Mouse (Mus musculus) hindbrain, postnatal 0 days (tissue): Measurements from ENCODE around the gene Cpne4. TPM values are rescaled to one million over a fixed set of nuclear protein-coding genes. Genes with fewer than 3 reads are reported as not detected.

Source experiments
- ATAC-seq: fragments of 200-750 bp; cut with Nextera tagmentation; 2 replicates; pipeline ENCODE4 v1.8.0; 2017; ENCODE audit warnings: mild to moderate bottlenecking, moderate TSS enrichment, moderate library complexity
- DNase-seq: peaks from one replicate; pipeline ENCODE4 v3.0.0-alpha.2; 2015; ENCODE audit warnings: low spot score
- H3K27ac ChIP-seq: fragments of 300-500 bp; sonication (generic); 2 replicates; pipeline ENCODE4 v1.5.1; 2014; ENCODE audit warnings: mild to moderate bottlenecking
- H3K27me3 ChIP-seq: fragments of 300-500 bp; sonication (generic); 2 replicates; pipeline ENCODE4 v1.6.1; 2014; ENCODE audit warnings: low read length, mixed read lengths; ENCODE audit not compliant: insufficient read depth
- H3K36me3 ChIP-seq: fragments of 300-500 bp; sonication (generic); 2 replicates; pipeline ENCODE4 v1.6.1; 2014; ENCODE audit warnings: low read length, mixed read lengths; ENCODE audit not compliant: insufficient read depth
- H3K4me1 ChIP-seq: fragments of 300-500 bp; sonication (generic); 2 replicates; pipeline ENCODE4 v1.6.1; 2014; ENCODE audit warnings: antibody characterized with exemption, low read length, mixed read lengths; ENCODE audit not compliant: insufficient read depth
- H3K4me2 ChIP-seq: fragments of 300-500 bp; sonication (generic); 2 replicates; pipeline ENCODE4 v1.6.1; 2014; ENCODE audit warnings: low read depth, mild to moderate bottlenecking, low read length, moderate library complexity, mixed read lengths
- H3K4me3 ChIP-seq: fragments of 300-500 bp; sonication (generic); 2 replicates; pipeline ENCODE4 v1.5.1; 2014; ENCODE audit warnings: low read length
- H3K9ac ChIP-seq: fragments of 300-500 bp; sonication (generic); replicated peaks from 2 replicates; pipeline ENCODE4 v1.6.1; 2014; ENCODE audit warnings: mild to moderate bottlenecking, low read length, moderate library complexity, mixed read lengths
- H3K9me3 ChIP-seq: fragments of 300-500 bp; sonication (generic); 2 replicates; pipeline ENCODE4 v1.6.1; 2016; ENCODE audit warnings: low read length, mixed read lengths
- CTCF ChIP-seq: IDR thresholded peaks from 2 replicates; pipeline ENCODE4 v1.5.1; 2016; ENCODE audit warnings: antibody characterized with exemption, control low read depth, low read depth
- WGBS: fragments of 180-500 bp; shearing (Covaris S2); extraction: QIAGEN DNeasy Blood & Tissue Kit; methylation state at CpG from one replicate; pipeline ENCODE4 v1.1.7; 2014; 5-methylcytosine and 5-hydroxymethylcytosine counted together
- polyA plus RNA-seq: library from polyadenylated mRNA; unstranded; fragments of >200 nt; fragmentation: Nextera tagmentation; extraction: Ambion mirVana; gene quantifications from 2 replicates; pipeline ENCODE4 v1.2.1, GENCODE M21; 2015
- total RNA-seq: library from RNA; depleted of rRNA; stranded (reverse); fragments of >200 nt; gene quantifications from 2 replicates; pipeline ENCODE4 v1.2.3, GENCODE M21; 2014

The Cpne4 gene
- total and polyA plus RNA-seq, 2 experiments from 2014 or later: 10.9 to 19.3 TPM

DNA sequence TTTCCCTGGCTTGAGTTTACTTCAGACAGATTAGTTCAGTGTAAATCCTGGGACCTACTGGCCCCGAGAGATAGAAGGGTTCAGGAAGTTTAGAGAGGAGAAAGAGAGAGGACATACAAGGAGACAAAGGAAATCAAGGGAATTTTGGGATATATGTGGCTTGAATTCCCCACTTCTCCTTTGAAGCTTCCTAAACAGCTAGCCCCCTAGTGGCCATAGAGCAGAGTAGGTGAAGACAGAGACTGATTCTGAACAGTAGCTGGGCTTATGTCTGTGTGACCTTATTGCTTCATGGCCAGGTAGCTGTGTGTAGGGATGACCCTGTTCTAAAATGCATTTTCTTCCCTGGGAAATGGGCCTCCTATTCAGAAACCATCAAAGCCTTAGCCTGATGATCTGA lies 129.6 kb downstream of the Cpne4 start:
- peak; percentile 66 for DNase-seq
- TF ChIP-seq CTCF: peak; percentile 80

DNA sequence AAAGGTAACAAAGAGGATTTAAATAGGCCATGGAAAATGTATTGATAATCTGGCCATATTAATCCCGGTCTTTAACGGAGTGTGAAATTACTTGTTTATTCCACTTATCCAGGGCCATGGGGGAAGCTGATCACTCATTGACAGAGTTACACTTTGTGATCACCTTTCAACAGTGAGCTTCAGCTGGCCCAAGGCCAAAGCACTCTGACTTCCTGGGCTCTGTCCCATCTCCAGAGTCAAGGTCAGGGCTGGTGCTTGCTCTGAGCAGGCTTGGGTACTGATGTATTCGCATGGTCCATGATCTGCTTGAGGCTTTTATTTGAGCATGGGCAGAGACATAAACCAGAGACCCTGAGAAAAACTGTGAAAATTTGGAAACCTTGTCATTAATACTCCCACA lies 131.5 kb downstream of the Cpne4 start:
- H3K27me3 ChIP-seq: no peaks in the 10 kb centered on the region
- no peaks in the 10 kb centered on the region for H3K36me3 ChIP-seq
- H3K4me1 ChIP-seq: no peaks in the 10 kb centered on the region
- 76% methylated on average over 3 of the region's 3 CpGs for WGBS
- H3K27ac ChIP-seq: no peak overlapping the region
- no peak overlapping the region for H3K4me2 ChIP-seq
- TF ChIP-seq CTCF: no peak
- ATAC-seq: no peak
- no peak for DNase-seq
- H3K9ac ChIP-seq: no peak overlapping the region
- H3K4me3 ChIP-seq: no peak overlapping the region
- no peaks in the 10 kb centered on the region for H3K9me3 ChIP-seq

More for the DNA sequence above, 129.6 kb downstream of the Cpne4 start:
- no peaks in the 10 kb centered on the region for H3K36me3 ChIP-seq
- 48% methylated on average over 1 of the region's 1 CpGs for WGBS
- H3K27me3 ChIP-seq: no peaks in the 10 kb centered on the region
- H3K4me3 ChIP-seq: no peak overlapping the region
- no peak overlapping the region for H3K27ac ChIP-seq
- H3K9ac ChIP-seq: no peak overlapping the region
- H3K4me1 ChIP-seq: no peaks in the 10 kb centered on the region
- no peak overlapping the region for H3K4me2 ChIP-seq
- H3K9me3 ChIP-seq: no peaks in the 10 kb centered on the region
- no peak for ATAC-seq

DNA sequence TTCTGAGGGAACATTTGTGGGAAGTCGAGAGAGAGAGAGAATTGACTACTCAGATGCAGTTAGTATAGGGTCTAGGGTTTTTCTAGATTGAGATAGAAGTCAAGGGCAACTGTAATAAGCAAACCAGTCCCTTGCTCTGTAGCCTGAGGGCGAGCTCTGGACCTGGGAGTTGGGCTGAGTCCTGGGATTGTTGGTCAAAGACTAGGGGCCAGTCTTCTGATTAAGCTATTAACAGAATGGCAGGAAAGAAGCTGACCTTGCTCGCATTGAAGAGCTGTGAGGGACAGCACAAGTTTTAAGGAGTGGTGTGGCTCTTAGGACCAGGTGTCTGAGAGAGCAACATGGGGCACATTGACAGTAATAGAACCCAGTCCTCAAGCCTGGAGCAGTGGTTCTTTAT lies 140.0 kb downstream of the Cpne4 start:
- no peak for ATAC-seq
- Histone ChIP-seq H3K4me1 (no peaks in the 10 kb centered on the region), H3K27ac (no peak overlapping the region), H3K4me2 (no peak overlapping the region), H3K4me3 (no peak overlapping the region), H3K9me3 (no peaks in the 10 kb centered on the region), H3K9ac (no peak overlapping the region), H3K27me3 (no peaks in the 10 kb centered on the region), H3K36me3 (no peaks in the 10 kb centered on the region)
- 79% methylated on average over 3 of the region's 3 CpGs for WGBS
- no peak for TF ChIP-seq CTCF
- DNase-seq: no peak

DNA sequence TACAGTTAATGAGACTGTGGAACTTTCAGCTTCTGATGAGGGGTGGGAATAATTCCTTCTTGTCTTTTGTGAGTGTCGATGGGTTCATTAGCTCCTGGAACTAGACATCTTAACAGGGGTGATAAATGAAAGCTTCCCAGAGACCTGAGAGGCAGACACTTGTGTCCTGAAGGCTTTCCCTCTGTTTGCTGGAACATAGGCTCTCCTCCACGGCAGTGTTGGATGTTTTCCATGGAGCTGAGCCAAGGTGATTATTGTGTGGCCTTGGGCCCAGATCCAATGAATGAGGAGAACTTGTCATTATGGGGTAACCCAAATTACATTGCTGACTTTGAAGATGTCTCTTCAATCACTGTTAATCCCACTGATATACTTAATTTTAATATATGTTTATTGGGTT lies 146.1 kb downstream of the Cpne4 start:
- Histone ChIP-seq H3K9ac (no peak overlapping the region), H3K4me2 (no peak overlapping the region), H3K4me1 (no peaks in the 10 kb centered on the region), H3K27me3 (no peaks in the 10 kb centered on the region), H3K9me3 (no peaks in the 10 kb centered on the region), H3K36me3 (no peaks in the 10 kb centered on the region), H3K27ac (no peak overlapping the region), H3K4me3 (no peak overlapping the region)
- no peak for TF ChIP-seq CTCF
- WGBS: 25% methylated on average over 2 of the region's 2 CpGs
- ATAC-seq (no peak), DNase-seq (peak; percentile 77)

DNA sequence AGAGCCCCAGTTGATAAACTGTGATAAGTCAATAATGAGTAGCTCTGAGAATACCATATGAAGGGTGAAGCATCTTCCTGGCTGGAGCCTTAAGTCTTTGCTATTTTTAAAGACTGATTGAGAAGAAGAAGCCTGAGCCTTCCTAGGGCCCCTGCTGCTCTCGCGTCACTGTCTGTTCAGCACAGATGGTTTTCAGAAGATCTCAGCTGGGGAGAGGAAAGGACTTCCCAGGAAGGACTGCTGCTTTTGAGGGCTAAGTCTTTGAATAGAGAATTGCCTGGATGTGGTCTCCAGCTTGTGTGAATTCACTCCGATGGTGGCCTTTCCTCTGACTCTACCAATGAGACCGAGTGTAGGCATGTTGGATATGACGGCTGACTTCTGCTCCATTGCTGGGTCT lies 163.7 kb downstream of the Cpne4 start:
- 88% methylated on average over 5 of the region's 5 CpGs for WGBS
- Histone ChIP-seq H3K4me2 (no peak overlapping the region), H3K4me1 (no peaks in the 10 kb centered on the region), H3K9me3 (no peaks in the 10 kb centered on the region), H3K27ac (no peak overlapping the region), H3K4me3 (no peak overlapping the region), H3K27me3 (no peaks in the 10 kb centered on the region), H3K36me3 (no peaks in the 10 kb centered on the region), H3K9ac (no peak overlapping the region)
- ATAC-seq (no peak), DNase-seq (no peak)
- TF ChIP-seq CTCF: no peak

DNA sequence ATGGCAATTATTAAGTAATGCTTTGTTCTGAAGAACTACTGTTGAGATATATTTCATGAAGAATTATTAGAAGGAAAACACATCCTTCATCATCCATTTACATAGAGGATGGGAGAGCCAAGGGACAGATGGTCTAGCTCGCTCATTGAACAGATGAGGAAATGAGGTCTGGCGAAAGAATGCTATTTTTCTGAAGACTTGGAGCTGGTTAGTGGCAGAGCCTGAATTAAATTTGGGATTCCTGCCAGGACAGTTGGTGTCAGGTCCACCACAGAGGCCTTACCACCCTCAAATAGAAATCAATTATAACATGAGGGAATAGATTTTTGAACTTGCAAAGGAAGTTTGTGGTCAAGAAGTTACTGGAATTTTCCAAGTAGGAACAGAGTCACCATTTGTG lies 178.2 kb downstream of the Cpne4 start:
- no peak for DNase-seq
- Histone ChIP-seq H3K9ac (no peak overlapping the region), H3K9me3 (no peaks in the 10 kb centered on the region), H3K36me3 (no peaks in the 10 kb centered on the region), H3K27ac (no peak overlapping the region), H3K27me3 (no peaks in the 10 kb centered on the region), H3K4me2 (no peak overlapping the region), H3K4me3 (no peak overlapping the region), H3K4me1 (no peaks in the 10 kb centered on the region)
- no peak for ATAC-seq
- TF ChIP-seq CTCF: no peak
- WGBS: 79% methylated on average over 2 of the region's 2 CpGs

DNA sequence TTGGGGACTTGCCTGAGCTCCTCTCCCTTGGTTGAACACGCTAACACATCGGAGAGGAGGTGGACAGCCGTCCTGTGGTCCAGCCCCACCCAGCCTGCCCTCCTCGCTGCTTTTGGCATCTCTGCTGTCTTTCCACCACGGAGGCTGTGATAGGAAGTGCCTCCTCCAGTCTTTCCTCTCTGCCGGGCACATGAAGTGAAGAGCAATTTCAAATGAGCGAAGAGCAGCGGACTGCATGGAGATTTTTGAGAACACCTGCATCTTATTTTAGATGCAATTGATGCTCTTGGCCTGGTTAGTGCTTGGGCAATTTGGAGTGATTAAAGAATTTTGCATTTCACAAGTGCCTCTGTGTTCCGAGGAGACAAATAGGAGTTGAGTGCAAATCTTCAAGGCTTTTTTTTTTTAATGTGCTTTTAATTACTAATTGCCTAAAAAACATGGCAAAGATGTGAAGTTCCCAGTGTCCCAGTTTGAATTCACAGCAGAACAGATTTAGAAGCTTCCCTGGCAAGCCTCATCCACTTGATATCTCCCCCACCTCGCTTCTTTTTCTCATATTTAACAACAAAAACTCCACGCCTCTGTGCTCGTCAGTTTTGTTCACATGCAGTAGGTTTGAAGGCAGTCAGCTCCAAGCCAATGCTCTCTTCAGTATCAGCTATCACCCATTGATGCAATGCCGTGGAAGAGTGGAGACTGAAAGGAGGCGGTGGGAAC lies 195.7 kb downstream of the Cpne4 start:
- DNase-seq (no peak), ATAC-seq (no peak)
- Histone ChIP-seq H3K27ac (no peak overlapping the region), H3K4me2 (no peak overlapping the region), H3K4me3 (no peak overlapping the region), H3K4me1 (no peaks in the 10 kb centered on the region), H3K36me3 (no peaks in the 10 kb centered on the region), H3K9ac (no peak overlapping the region), H3K9me3 (no peaks in the 10 kb centered on the region), H3K27me3 (no peaks in the 10 kb centered on the region)
- no peak for TF ChIP-seq CTCF
- WGBS: 76% methylated on average over 14 of the region's 14 CpGs
